In the genomic region with DNA sequence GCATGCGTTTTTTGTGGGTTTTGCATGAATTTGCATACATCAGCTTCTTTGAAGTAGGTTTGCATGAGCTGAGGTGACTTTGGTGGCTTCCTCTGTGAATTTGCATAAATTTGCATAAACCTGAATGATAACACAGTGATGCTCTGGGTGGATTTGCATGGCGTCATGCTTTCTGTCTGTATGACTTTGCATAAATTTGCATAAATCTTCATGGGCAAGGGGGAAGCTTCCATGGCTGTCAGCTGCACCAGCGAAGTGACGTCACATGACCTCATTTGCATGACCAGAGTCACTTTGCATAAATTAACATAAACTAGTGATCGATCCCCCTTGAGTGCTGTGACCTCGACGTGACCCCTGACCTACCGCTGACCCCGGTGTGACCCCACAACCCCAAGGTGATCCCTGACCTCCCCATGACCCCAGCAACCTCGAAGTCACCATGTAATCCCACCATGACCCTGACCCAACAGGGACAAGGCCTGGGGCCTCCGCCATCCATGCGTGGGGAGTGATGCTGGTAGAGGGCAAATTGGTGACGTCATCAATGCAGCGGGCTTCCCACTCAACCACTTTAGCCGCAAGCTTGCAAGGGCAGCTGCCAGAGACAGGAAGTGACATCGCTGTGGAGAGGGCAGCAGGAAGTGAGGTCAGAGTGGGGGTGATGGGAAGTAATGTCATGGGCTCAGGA, we compare ENCODE assay signal across 11 mouse cellular contexts.
A peak's percentile ranks its signal among the peaks of the same experiment; 100 is the strongest.
DNase-seq lines count a peak whose midpoint lies in the region; ATAC-seq lines count a peak whose summit lies in the region.
"Had no signal": no experiment of that assay in that cellular context is flagged by ENCODE, and none has a peak within 500 bp of the region (broad histone marks: within the 10 kb centered on the region; RNA-seq: fewer than 3 reads in every experiment).

No protein-coding gene starts in this region.

- peak overlapping the region; percentile 54 for H3K4me3 ChIP-seq in megakaryocyte, embryonic 14.5 days (replicated peaks)
- no peak overlapping the region for H3K4me3 ChIP-seq in neural tube, embryonic 12.5 days
- H3K4me3 ChIP-seq: heart, adult 2 months had no signal

- peaks cover 3% of the 10 kb centered on the region for H3K27me3 ChIP-seq in megakaryocyte, embryonic 14.5 days (replicated peaks)
- H3K27me3 ChIP-seq in neural tube, embryonic 12.5 days (replicated peaks), result no peaks in the 10 kb centered on the region

- peaks cover 51% of the 10 kb centered on the region for H3K36me3 ChIP-seq in megakaryocyte, embryonic 14.5 days (replicated peaks; ENCODE audit: low read length)
- peaks cover 35% of the 10 kb centered on the region for H3K36me3 ChIP-seq in neural tube, embryonic 12.5 days

- H3K4me2 ChIP-seq in neural tube, embryonic 12.5 days (replicated peaks), result no peak overlapping the region

- whole genome bisulfite sequencing in neural tube, embryonic 12.5 days, result 79% methylated on average over 16 of the region's 16 CpGs

- DNase-seq in adrenal gland, adult (ENCODE audit: inconsistent age in 2 of 2, low spot score in 1 of 2), result peak; percentile 26 to 52
- DNase-seq in adrenal gland, postnatal 25 days, result no peak
- peak; percentile 52 for DNase-seq in cerebellum, adult 9-11 months
- no peak for DNase-seq in spleen, adult 12 weeks (ENCODE audit: low spot score)
- DNase-seq: adrenal gland, adult 2 months; heart, adult 2 months; kidney, postnatal 10 days had no signal

- H3K27ac ChIP-seq in neural tube, embryonic 12.5 days, result no peak overlapping the region
- H3K27ac ChIP-seq: heart, adult 2 months had no signal

- H3K9ac ChIP-seq in neural tube, embryonic 12.5 days, result no peak overlapping the region

- peaks cover 35% of the 10 kb centered on the region for H3K9me3 ChIP-seq in megakaryocyte, embryonic 14.5 days
- 0 out of 2 replicates have a peak, but pooled peaks cover 14% of the 10 kb centered on the region for H3K9me3 ChIP-seq in neural tube, embryonic 12.5 days

- no peak for ATAC-seq in megakaryocyte, adult 5-6 weeks (ENCODE audit: poor library complexity, severe bottlenecking)
- peak; percentile 8; the same call in 1 of the 2 replicates for ATAC-seq in neural tube, embryonic 12.5 days (ENCODE audit: low FRiP score, low read depth)
- no peak for ATAC-seq in erythroblast, adult 5-6 weeks (replicated peaks; ENCODE audit: low FRiP score, poor library complexity, severe bottlenecking)

- peaks cover 54% of the 10 kb centered on the region for H3K4me1 ChIP-seq in megakaryocyte, embryonic 14.5 days
- no peaks in the 10 kb centered on the region for H3K4me1 ChIP-seq in neural tube, embryonic 12.5 days

Comparison
In these comparisons a context has a peak if more than half of its experiments do, and no peak if none do; other contexts are left out.
1. DNase-seq: peak in adrenal gland, adult (2 of 2) and cerebellum, adult 9-11 months (single experiment); none in adrenal gland, postnatal 25 days (single experiment) and spleen, adult 12 weeks (single experiment).